Mouse (Mus musculus): ENCODE results near the gene Lce1i. TPM values are rescaled to one million over a fixed set of nuclear protein-coding genes. Genes with fewer than 3 reads are reported as not detected.
"Not testable (repeated sequence)": the region's sequence is repeated elsewhere in the genome, so short reads cannot be mapped to it uniquely, and the experiment has no call there.

The Lce1i gene
- not detected in 2 replicates for polyA plus RNA-seq (2015; fragmentation: Nextera tagmentation; extraction: Ambion mirVana)

DNA sequence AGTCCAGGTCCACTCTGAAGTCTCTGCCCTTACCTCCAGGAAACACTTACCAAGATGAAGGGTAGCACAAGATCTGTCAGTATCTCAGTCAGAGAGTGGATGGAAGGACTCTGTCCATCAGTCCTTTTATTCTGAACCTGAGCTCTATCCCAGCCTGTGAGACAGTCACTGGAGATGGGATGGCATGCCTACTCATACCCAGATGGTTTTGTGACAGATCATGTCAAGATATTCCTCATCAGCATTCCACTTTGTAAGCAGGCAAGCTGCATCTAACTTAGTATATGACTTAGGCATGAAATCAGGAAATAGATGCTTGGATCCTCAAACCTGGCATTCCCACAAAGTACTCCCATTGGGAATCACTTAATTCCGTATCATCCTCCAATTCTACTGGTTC, at the start of gene Lce1i:
TSS of gene Lce1i (minus strand) at position 101 of the 400 bp plus-strand sequence.
- no peaks in the 10 kb centered on the region for H3K4me1 ChIP-seq (replicated peaks)
- H3K27me3 ChIP-seq, result no peaks in the 10 kb centered on the region
- no peak within 1 kb of the TSS for H3K9ac ChIP-seq
- WGBS, result 93% methylated on average over 1 of the region's 1 CpGs
- no peak within 1 kb of the TSS for H3K27ac ChIP-seq
- H3K4me3 ChIP-seq, result no peak within 1 kb of the TSS
- H3K9me3 ChIP-seq, result no peaks in the 10 kb centered on the region
- H3K4me2 ChIP-seq, result no peak within 1 kb of the TSS
- no peaks in the 10 kb centered on the region for H3K36me3 ChIP-seq
- no peak for ATAC-seq (ENCODE audit: low FRiP score)

DNA sequence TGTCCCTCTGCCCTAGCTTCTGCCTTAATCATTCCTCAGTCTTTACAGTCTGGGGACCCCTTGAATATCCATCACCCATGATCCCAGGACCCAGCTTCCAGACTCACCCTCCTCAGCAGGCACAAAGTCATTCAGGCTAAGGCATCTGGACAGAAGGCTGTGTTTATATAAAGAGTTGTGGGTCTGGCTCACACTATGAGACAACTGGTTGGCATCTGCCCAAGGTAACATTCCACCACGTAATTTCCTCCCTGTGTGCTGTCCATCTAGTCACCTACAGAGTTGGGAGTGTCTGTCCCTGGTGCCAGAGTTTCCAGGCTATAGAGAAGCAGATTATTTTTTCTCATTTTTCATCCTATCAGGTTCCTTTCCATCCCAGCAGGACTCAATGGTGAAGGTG, 48.4 kb upstream of the Lce1i start, which contains the start of gene Kprp:
TSS of gene Kprp (minus strand) at position 140 of the 400 bp plus-strand sequence.
- ATAC-seq (ENCODE audit: low FRiP score), result no peak
- no peaks in the 10 kb centered on the region for H3K36me3 ChIP-seq
- H3K4me3 ChIP-seq, result no peak within 1 kb of the TSS
- no peaks in the 10 kb centered on the region for H3K4me1 ChIP-seq (replicated peaks)
- no peak within 1 kb of the TSS for H3K4me2 ChIP-seq
- no peak within 1 kb of the TSS for H3K27ac ChIP-seq
- no peak within 1 kb of the TSS for H3K9ac ChIP-seq
- WGBS, result 53% methylated on average over 1 of the region's 1 CpGs
- no peaks in the 10 kb centered on the region for H3K27me3 ChIP-seq
- H3K9me3 ChIP-seq, result no peaks in the 10 kb centered on the region

DNA sequence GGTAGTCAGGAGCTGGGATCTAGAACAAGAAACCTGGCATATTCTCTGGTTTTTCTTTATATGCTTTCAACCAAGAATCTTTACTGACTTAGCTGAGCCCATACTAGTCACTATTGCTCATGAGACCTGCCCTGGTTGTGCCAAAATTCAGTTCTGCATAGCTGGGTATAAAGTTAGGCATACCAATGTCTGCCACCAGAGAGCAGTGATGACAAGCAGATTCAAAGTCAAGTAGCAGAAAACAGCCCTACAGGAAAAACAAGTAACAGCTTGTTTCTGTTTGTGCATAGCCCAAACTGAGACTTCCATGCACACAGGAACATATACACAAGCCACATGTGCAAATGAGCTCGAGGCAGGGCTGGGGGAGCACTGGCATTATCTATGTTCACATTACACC, 47.1 kb upstream of the Lce1i start:
- H3K4me3 ChIP-seq, result no peak overlapping the region
- no peaks in the 10 kb centered on the region for H3K27me3 ChIP-seq
- H3K9ac ChIP-seq, result no peak overlapping the region
- no peak overlapping the region for H3K4me2 ChIP-seq
- H3K27ac ChIP-seq, result no peak overlapping the region
- no peaks in the 10 kb centered on the region for H3K36me3 ChIP-seq
- H3K4me1 ChIP-seq (replicated peaks), result no peaks in the 10 kb centered on the region
- no peaks in the 10 kb centered on the region for H3K9me3 ChIP-seq
- no peak for ATAC-seq (ENCODE audit: low FRiP score)
- WGBS, result 42% methylated on average over 1 of the region's 1 CpGs

DNA sequence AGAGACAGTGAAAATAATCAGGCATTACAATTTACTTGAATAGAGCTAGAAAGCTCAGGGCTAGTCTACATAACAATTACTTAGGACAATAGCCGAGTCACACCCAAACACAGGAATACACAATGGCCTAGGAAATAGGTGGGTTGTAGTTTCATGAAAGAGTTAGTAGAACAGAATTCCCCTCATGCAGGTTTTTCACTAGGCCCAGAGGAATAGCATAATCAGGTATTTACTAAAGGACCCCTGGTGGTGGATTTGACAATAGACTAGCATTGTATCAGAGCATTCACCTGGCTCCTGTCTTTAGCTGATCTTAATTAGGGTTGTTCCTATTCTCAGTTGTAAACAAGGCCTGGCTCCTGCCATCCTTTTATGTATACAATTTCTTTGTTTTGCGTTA, 37.3 kb upstream of the Lce1i start:
- H3K9ac ChIP-seq; H3K27me3 ChIP-seq; H3K4me2 ChIP-seq; ATAC-seq (ENCODE audit: low FRiP score); H3K4me3 ChIP-seq; H3K9me3 ChIP-seq; H3K4me1 ChIP-seq (replicated peaks); H3K27ac ChIP-seq; H3K36me3 ChIP-seq: not testable (repeated sequence)
- WGBS, result 93% methylated on average over 2 of the region's 2 CpGs

DNA sequence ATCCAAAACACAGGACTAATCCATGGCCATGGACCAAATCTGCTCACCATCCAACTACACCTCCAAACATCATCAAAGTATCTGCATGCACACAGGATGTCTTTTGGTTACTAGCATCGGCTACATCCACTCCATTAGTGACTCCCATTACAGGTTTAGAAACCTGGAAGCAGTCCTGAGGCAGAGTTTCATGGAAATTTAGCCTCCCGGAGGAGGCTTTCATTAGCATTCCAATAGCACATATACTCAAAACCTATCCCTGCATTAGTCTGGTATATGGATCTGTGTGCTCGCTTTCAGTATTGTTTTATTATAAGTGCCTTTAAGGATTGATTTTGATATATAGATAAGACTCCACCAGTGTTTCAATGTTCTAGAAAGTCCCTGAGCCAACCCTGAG, 36.9 kb upstream of the Lce1i start:
- H3K4me1 ChIP-seq (replicated peaks), result no peaks in the 10 kb centered on the region

DNA sequence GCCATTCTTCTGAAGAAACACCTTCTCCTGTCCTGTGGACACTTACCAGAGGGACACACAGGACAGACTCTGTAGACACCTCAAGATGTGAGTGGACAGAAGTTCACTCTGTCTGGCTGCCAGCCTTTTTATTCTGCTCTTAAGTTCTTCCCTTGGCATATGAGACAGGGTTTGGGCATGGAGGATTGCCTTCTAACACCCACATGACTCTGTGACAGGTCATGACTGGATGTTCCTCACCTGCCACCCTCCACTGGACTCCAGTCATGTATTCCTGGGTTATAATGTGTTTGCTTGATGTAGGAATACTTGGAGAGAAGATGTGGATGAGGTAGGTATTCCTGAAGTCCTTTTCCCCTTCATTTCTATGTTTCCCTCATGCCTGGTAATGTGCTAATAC, 29.1 kb upstream of the Lce1i start, which contains the start of gene Lce1k:
TSS of gene Lce1k (minus strand) at position 101 of the 400 bp plus-strand sequence.
- Histone ChIP-seq H3K9me3 (no peaks in the 10 kb centered on the region), H3K4me3 (no peak within 1 kb of the TSS), H3K27ac (no peak within 1 kb of the TSS), H3K4me2 (no peak within 1 kb of the TSS), H3K36me3 (no peaks in the 10 kb centered on the region), H3K9ac (no peak within 1 kb of the TSS), H3K27me3 (no peaks in the 10 kb centered on the region), H3K4me1 (replicated peaks) (no peaks in the 10 kb centered on the region)
- no peak for ATAC-seq (ENCODE audit: low FRiP score)

More for the DNA sequence above, 36.9 kb upstream of the Lce1i start:
- no peaks in the 10 kb centered on the region for H3K27me3 ChIP-seq
- no peak overlapping the region for H3K4me2 ChIP-seq
- WGBS, result 95% methylated on average over 3 of the region's 3 CpGs
- ATAC-seq (ENCODE audit: low FRiP score), result no peak
- H3K36me3 ChIP-seq, result no peaks in the 10 kb centered on the region
- H3K27ac ChIP-seq, result no peak overlapping the region
- H3K9ac ChIP-seq, result no peak overlapping the region
- H3K9me3 ChIP-seq, result no peaks in the 10 kb centered on the region
- no peak overlapping the region for H3K4me3 ChIP-seq

DNA sequence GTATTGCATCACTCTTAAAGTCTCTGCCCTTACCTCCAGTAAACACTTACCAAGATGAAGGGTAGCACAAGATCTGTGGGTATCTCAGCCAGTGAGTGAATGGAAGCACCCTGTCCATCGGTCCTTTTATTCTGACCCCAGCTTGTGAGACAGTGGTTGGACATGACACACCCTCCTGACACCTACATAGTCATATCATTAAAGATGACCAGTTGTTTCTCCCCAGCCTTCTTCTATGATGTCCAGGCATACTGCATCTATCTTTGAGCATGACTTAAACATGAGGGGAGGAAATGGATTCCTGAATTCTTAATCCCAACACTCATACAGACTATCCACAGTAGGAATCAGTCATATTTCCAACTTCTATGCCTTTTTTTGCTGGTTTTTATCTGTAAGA, 11.7 kb upstream of the Lce1i start, which contains the start of gene Lce1j:
TSS of gene Lce1j (minus strand) at position 101 of the 400 bp plus-strand sequence.
- Histone ChIP-seq H3K27ac (no peak within 1 kb of the TSS), H3K4me2 (no peak within 1 kb of the TSS), H3K36me3 (no peaks in the 10 kb centered on the region), H3K4me1 (replicated peaks) (no peaks in the 10 kb centered on the region), H3K27me3 (no peaks in the 10 kb centered on the region), H3K9me3 (no peaks in the 10 kb centered on the region), H3K4me3 (no peak within 1 kb of the TSS), H3K9ac (no peak within 1 kb of the TSS)
- ATAC-seq (ENCODE audit: low FRiP score), result no peak
- 97% methylated on average over 1 of the region's 1 CpGs for WGBS

DNA sequence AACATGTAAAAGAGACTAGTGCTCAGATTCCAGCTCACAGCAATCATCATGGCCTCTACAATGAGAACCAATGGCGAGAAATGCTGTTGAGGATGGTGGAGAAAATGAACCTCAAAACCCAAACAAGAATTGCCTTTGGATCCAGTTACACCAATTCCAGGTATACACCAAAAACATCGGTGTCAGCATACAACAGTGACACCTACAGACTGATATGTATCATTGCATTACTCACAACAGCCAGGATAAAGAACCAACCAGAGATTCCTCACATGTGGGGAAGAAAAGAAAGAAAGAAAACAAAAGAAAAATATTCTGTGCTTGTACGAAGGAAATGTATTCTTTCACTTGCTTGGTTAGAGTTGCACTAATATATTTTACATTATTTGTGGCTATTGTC, 7.1 kb downstream of the Lce1i start:
- WGBS, result 25% methylated on average over 3 of the region's 3 CpGs
- H3K4me2 ChIP-seq, result no peak overlapping the region

DNA sequence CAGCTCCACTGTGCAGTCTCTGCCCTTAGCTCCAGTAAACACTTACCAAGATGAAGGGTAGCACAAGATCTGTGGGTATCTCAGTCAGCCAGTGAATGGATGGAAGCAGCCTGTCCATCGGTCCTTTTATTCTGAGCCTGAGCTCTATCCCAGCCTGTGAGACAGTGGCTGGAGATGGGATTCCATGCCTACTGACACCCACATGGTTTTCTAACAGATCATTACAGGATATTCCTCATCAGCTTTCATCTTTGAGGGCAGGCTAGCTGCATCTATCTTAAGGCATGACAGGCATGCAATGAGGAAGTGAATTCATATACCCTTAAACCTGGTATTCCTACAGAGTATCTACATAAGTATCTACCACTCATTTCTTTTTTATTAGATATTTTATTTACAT, 13.7 kb downstream of the Lce1i start, which contains the start of gene Lce1h:
TSS of gene Lce1h (minus strand) at position 101 of the 400 bp plus-strand sequence.
- Histone ChIP-seq H3K9ac (no peak within 1 kb of the TSS), H3K27me3 (no peaks in the 10 kb centered on the region), H3K4me1 (replicated peaks) (no peaks in the 10 kb centered on the region), H3K4me3 (no peak within 1 kb of the TSS), H3K27ac (no peak within 1 kb of the TSS), H3K36me3 (no peaks in the 10 kb centered on the region), H3K4me2 (no peak within 1 kb of the TSS), H3K9me3 (no peaks in the 10 kb centered on the region)
- ATAC-seq (ENCODE audit: low FRiP score), result no peak
- WGBS, result 89% methylated on average over 1 of the region's 1 CpGs

More for the DNA sequence above, 7.1 kb downstream of the Lce1i start:
- no peaks in the 10 kb centered on the region for H3K4me1 ChIP-seq (replicated peaks)
- no peak overlapping the region for H3K4me3 ChIP-seq
- H3K27me3 ChIP-seq, result no peaks in the 10 kb centered on the region
- no peaks in the 10 kb centered on the region for H3K9me3 ChIP-seq
- H3K36me3 ChIP-seq, result no peaks in the 10 kb centered on the region
- no peak for ATAC-seq (ENCODE audit: low FRiP score)
- no peak overlapping the region for H3K9ac ChIP-seq
- H3K27ac ChIP-seq, result no peak overlapping the region

DNA sequence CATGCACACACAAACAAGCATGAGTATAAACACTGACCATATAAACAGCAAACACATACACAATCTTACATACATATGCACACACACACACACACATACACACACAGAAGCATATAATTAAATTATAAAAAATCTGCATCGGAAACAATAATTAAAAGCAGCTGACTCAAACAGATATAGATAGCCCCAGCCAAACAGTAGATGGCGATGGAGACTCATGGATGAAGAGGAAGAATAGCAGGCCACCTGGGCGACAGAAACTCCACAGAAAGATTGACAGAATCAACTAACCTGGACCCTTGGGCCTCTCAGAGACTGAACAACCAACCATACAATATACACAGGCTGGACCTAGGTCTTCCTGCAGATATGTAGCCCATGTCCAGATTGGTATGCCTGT, 25.5 kb downstream of the Lce1i start:
- Histone ChIP-seq H3K4me2 (no peak overlapping the region), H3K4me1 (replicated peaks) (no peaks in the 10 kb centered on the region), H3K36me3 (no peaks in the 10 kb centered on the region), H3K9ac (no peak overlapping the region), H3K4me3 (no peak overlapping the region), H3K27me3 (no peaks in the 10 kb centered on the region), H3K27ac (no peak overlapping the region), H3K9me3 (no peaks in the 10 kb centered on the region)
- ATAC-seq (ENCODE audit: low FRiP score), result 0 out of 2 replicates have a peak, but pooled peaks have one; percentile 36
- 47% methylated on average over 3 of the region's 3 CpGs for WGBS

DNA sequence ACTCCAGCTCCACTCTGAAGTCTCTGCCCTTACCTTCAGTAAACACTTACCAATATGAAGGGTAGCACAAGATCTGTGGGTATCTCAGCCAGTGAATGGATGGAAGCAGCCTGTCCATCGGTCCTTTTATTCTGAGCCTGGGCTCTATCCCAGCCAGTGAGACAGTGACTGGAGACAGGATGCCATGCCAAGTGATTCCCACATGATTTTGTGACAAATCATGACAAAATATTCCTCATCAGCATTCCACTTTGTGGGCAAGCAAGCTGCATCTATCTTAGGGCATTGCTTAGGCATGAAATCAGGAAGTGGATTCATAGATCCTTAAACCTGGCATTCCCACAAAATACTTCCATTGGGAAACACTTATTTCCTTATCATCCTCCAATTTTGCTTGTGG, 26.5 kb downstream of the Lce1i start, which contains the start of gene Lce1g:
TSS of gene Lce1g (minus strand) at position 101 of the 400 bp plus-strand sequence.
- Histone ChIP-seq H3K9me3 (no peaks in the 10 kb centered on the region), H3K27me3 (no peaks in the 10 kb centered on the region), H3K4me1 (replicated peaks) (no peaks in the 10 kb centered on the region), H3K4me2 (no peak within 1 kb of the TSS), H3K9ac (no peak within 1 kb of the TSS), H3K36me3 (no peaks in the 10 kb centered on the region), H3K27ac (no peak within 1 kb of the TSS), H3K4me3 (no peak within 1 kb of the TSS)
- no peak for ATAC-seq (ENCODE audit: low FRiP score)
- WGBS, result 91% methylated on average over 1 of the region's 1 CpGs

DNA sequence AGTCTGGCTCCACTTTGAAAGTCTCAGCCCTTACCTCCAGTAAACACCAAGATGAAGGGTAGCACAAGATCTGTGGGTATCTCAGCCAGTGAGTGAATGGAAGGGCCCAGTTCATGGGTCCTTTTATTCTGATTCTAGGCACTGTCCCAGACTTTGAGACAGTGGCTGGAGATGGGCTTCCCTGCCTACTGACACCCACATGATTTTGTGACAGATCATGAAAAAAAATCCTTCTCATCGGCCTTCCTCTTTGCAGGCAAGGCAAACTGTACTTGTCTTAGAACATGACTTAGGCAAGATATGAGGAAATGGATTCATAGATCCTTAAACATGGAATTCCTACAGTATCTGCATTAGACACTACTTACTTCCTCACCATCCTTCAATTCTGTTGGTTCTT, 39.7 kb downstream of the Lce1i start, which contains the start of gene Gm38119:
TSS of gene Gm38119 (minus strand) at position 101 of the 400 bp plus-strand sequence.
- ATAC-seq (ENCODE audit: low FRiP score), result no peak
- Histone ChIP-seq H3K27ac (no peak within 1 kb of the TSS), H3K4me3 (no peak within 1 kb of the TSS), H3K27me3 (no peaks in the 10 kb centered on the region), H3K4me2 (no peak within 1 kb of the TSS), H3K36me3 (no peaks in the 10 kb centered on the region), H3K4me1 (replicated peaks) (no peaks in the 10 kb centered on the region), H3K9ac (no peak within 1 kb of the TSS), H3K9me3 (no peaks in the 10 kb centered on the region)
- 70% methylated on average over 1 of the region's 1 CpGs for WGBS

All from hindbrain, embryonic 13.5 days (tissue).